Mouse (Mus musculus) naive thymus-derived CD4-positive, alpha-beta T cell, adult 2 months (primary cell): ENCODE results near the gene Psme1.

Experiments used
- DNase-seq: peaks from one replicate; pipeline ENCODE4 v3.0.0-alpha.2; 2011; ENCODE audit warnings: low read depth

The Psme1 gene

DNA sequence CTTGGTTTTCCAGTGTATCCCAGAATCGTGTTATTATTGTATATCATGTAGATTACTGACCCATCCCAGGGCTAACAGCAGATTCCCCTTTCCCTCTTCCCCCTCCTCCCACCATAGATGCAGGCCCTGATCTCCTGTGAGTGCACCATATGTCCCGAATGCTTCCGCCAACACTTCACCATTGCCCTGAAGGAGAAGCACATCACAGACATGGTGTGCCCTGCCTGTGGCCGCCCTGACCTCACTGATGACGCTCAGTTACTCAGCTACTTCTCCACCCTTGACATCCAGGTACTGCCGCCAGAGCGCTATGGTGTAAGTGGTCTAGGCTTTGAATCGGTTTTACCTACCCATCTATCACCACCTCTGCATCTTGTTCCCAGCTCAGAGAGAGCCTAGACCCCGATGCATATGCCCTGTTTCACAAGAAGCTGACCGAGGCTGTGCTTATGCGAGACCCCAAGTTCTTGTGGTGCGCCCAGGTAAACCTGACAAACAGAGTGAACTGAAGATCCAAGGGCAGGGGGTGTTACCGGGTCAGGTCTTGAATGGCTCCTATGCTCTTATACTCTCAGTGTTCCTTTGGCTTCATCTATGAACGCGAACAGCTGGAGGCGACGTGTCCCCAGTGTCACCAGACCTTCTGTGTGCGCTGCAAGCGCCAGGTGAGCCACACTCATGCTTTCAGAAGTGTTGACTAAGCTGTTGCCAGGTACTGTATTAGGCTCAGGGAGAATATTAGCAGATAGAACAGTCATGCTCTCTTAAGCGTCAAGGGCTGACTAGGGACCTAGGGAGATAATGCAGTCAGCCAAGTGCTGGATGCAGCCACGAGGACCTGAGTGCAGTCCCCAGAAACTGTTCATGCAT, 20.8 kb downstream of the Psme1 start:
- DNase-seq: no peak

DNA sequence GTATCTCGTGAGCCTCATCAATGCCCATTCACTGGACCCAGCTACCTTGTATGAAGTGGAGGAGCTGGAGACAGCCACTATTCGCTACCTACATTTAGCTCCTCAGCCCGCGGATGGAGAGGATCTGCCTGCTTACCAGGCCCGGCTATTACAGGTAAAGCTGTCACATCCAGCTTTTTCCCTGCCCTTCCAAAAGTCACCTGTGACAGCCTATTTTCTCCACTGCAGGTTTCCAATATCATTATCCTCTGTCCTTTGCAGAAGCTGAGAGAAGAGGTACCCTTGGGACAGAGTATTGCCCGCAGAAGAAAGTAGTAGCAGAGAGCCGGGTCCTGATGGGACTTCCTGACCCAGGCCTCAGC, 25.3 kb downstream of the Psme1 start, which contains the start of gene Irf9:
TSS of gene Irf9 (plus strand) at position 301 of the 362 bp plus-strand sequence.
- peak; percentile 33 for DNase-seq

DNA sequence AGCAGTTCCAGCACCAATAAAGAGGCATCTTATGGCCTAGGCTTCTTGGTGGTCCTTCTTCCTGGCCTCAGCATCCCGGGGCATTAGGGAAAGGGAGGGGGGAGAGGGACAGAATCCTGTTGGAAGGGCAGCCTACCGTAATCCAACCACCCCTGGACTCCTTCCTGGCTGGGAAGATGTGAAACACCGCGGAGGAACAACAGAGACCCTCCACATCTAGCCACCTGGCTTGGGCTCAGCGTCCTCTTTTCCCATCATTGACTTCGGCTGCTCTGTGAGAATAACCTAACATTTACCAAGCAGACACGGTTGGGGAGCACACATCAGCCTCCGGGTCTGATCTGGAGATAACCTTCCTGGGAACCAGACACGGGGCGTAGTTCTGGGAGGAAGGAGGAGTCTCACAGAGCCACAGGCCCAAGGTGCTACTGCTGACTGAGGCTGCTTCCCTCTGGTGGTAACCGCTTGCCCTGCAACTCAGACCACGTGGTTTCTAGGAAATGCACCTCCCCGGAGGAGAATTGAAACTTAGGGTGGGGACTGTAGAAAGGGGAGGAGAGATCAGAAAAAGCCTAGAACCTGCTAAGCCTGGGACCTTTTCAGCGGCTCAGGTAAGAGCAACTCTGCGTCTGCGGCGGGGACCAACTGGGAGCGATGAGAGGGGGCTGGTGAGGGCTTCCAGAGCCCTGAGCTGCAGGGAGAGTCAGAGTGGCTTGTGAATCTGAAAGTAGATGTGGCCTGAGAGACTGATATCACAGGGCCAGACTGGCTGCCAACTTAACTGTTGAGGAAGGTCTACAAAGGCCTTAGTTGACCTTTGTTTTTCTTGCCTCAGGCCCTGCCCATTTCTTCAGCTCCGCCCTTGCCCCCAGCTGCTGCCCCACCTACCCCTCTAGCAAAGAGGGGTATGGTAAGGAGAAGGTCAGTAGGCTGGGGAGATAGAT, 26.0 kb downstream of the Psme1 start:
- peak; percentile 98 for DNase-seq

DNA sequence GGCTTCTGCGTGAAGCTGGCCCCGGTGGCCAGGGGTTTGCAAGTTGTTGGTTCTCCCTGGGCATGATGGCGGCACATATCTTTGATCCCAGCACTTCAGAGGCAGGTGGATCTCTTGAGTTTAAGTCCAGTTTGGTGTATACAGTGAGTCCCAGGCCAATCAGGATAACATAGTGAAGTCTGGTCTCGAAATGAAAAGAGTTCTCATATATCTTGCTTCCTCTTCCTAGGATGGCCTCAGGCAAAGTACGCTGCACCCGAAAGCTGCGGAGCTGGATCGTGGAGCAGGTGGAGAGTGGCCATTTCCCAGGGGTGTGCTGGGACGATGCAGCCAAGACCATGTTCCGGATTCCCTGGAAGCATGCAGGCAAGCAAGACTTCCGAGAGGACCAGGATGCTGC, 26.9 kb downstream of the Psme1 start:
- peak; percentile 44 for DNase-seq

DNA sequence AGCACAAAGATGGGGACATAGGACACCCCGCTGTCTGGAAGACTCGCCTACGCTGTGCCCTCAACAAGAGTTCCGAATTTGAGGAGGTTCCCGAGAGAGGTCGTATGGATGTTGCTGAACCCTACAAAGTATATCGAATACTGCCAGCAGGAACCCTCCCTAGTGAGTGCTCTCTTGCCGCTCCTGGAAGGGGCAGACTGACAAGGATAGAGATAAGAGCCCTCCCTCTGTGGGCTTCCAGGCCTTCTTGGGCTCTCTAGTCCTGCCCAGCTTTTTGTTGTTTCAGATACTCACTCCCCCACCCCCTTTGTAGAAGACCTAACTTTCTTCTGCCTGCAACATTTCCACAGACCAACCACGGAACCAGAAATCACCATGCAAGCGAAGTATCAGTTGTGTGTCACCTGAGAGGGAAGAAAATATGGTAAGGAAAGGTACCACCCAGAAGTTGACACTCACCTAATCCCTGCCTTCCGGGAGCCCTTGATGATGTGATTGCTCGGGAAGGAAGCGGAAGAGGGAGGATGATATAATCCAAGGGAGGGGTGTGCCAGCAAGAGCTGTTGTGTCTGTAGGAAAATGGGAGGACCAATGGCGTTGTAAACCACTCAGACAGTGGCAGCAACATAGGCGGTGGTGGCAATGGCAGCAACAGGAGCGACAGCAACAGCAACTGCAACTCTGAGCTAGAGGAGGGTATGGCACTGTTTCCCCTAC, 28.0 kb downstream of the Psme1 start:
- no peak for DNase-seq

DNA sequence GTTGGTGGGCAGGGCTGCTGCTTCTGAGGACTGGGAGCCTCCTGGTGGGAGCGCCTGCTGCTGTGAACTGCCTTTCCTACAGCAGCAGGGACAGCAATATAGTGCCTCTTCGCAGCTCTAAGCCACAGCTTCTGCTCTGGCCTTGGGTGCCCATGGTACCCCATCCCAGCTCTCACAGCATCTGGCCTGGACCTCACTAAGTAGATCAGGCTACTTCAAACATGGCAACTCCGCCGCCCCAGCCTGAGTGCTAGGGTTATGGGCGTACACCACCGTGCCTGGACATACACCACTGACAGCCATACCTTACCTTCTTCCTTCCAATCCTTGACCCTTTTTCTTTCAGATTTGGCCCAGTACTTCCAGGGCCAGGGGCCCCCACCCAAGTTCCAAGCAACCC, 30.4 kb downstream of the Psme1 start:
- DNase-seq: no peak

DNA sequence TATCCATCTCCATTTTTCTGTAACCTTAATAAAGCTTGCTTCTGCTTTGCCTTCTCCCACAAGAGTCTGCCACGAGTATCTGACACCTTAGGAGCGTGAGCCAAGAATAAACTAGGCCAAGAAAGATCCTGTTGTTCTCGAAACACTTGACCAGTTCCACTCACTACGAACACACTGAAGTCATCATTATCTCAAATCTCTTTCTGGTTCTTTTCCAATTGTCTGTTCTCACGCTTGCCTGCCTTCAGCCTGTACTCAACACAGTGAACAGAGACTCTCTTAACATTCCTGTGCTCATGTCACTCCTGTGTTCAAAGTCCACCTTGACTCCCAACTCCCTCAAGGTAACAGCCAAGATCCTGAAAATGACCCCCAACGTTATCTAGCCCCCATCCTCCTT, 35.4 kb downstream of the Psme1 start:
- DNase-seq: no peak

DNA sequence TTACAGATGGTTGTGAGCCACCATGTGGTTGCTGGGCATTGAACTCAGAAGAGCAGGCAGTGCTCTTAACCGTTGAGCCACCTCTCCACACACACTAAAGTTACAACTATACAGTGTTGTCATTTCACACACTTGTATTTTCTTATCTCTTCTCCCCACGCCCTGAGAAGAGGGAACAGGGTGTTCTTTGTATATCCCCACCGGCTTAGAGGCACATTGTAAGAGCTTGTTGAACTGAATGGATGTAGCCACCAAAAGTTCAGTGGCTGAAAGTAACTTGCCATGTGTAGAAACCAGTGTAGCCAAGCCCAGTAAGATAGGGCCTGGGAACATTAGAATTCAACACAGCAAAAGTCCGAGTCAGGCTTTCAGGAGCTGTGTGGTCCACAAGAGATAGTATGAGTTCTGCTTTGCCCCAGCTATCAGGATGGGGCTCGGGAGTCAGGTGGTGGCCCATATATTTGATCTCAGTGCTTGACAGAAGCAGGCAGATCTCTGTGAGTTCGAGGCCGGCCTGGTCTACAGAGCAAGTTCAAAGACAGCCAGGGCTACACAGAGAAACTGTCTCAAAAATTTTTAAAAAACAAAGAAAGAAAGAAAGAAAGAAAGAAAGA, 36.7 kb downstream of the Psme1 start:
- DNase-seq: no peak

DNA sequence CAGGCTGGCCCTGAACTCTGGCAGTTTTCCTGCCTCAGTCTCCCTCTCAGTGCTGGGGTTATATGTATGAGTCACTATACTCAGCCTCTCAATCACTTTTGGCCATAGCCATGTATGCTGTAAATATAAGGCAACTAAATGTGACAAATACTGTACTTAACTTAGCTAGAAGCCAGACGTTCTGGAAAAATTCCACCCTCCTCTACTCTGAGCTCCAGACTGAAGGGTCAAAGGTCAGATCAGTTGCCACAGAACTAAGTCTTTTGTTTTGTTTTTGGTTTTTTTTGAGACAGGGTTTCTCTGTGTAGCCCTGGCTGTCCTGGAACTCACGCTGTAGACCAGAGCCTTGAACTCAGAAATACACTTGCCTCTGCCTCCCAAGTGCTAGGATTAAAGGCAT, 38.0 kb downstream of the Psme1 start:
- no peak for DNase-seq

DNA sequence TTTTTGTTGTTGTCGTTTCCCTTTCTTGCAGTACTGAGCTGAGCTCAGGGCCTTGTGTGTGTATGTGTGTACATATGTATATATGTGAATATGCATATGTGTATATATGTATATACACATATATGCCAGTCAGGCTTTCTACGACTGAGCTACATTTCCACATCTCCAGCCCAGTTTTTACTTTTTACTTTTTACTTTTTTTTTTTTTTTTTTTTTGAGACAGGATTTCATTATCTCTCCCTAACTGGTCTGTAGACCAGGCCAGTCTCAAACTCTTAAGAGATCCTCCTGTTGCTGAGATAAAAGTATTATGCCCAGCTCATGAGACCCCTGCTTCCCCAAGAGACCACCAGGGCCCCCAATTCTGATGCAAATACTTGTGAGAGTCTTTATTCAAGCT, 38.9 kb downstream of the Psme1 start:
- DNase-seq: no peak

DNA sequence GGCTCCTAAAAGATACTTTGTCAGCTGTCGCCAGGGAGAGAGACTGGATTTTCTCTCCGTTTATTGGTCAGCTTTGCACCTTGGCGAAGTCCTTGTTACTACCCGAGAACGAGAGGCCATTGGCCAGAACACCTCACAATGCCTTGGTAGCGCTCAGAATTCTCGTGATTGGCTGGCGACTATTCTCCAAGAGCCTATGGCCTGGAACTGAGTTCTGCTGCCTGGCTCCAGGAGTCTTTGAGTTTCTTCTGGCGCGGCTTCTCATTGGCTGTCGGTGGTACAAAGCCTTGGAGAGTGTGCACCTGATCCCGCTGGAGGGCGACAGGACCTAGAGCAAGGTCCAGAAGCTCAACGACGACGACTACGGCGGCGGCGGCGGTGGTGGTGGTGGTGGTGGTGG, 39.9 kb downstream of the Psme1 start, which contains the start of gene Rec8:
TSS of gene Rec8 (plus strand) at position 216 of the 400 bp plus-strand sequence.
- peak; percentile 60 for DNase-seq

DNA sequence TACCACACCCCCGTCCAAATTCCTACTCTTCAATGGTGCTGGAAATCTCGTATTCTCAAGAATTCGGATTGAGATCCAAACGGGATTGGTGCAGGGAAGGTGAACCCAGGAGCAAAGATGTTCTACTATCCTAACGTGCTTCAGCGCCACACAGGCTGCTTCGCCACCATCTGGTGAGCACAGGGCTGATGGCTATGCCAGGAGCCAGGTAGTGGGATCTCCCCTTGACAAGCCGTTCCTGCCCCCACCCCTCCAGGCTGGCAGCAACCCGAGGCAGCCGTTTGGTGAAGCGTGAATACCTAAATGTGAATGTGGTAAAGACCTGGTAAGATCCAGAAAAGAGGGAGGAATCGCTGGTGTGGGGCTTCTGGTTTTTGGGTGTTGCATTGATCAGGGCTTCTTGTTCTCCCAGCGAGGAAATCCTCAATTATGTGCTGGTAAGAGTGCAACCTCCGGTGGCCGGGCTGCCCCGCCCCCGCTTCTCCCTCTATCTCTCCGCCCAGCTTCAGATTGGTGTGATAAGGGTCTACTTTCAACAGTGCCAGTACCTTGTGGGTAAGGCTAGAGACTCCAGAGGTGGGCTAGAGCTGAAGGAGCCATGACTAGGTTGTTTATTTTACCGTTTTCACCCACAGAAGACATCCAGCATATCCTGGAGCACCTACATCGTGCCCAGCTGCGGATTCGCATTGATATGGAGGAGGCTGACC, 40.7 kb downstream of the Psme1 start:
- DNase-seq: no peak

DNA sequence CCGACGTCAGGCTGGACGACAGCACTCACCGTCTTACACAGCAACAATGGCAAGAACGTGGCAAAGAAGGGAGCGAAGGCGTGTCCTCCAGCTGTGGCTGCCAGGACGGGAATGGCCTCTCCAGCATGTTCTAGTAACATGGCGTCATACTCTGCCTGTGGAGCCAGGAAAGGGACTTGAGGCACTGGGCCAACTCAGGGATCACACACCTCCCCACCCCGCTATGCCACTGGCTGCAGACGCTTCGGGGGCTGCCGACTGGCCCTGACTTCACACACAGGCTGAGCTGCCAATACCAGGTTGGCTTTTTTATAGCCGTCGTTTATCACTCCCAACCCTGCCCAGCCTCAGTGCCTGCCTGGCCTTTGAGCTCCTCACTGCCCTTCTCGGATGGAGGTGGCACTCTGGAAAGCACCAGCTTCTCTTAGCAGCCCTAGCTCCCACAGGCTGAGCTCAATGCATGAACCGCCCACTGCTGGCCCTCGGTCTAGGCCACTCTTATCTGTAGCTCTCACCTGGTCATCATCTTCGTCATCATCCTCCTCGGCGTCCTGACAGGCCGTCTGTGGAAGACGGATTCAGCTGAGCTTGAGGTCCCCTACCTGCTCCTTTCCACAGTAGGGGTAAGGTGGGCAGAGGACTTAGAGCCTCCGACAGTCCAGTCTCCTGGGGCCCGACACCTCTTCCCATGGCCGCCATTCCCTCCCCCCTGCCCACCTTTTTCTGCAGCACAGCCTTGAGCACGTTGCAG, 50.3 kb downstream of the Psme1 start:
- DNase-seq: no peak

DNA sequence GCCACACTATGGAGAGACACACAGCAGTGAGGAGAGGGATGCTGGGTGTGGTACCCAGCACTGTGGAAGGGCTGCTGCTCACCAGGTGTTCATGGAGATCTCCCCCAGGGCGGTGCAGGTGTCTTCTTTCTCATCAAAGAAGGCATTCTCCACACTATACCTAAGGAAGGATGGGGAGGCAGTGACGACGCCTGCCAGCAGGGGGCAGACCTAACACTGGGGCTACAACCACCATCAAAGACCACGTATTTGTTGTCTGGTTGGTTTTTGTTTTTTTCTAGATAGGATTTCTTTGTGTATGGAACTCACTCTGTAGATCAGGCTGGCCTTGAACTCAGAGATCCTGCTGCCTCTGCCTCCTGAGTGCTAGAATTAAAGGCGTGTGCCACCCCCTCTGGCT, 51.4 kb downstream of the Psme1 start:
- DNase-seq: peak; percentile 88
